Mouse (Mus musculus): ENCODE measurements at regions not wholly inside any gene's neighbourhood (a gene's known extent, or its start where the extent isn't known, plus 50 kb on each side); places are given as distances from the start of the nearest gene placed in this dataset.
A peak's percentile ranks its signal among the peaks of the same experiment; 100 is the strongest.
"Not testable (repeated sequence)": the region's sequence is repeated elsewhere in the genome, so short reads cannot be mapped to it uniquely, and the experiment has no call there.

- DNase-seq (ENCODE audit: low read depth, low spot score), result peak; percentile 16
Measured at GRCm38 (mm10) chr7:60492028-60492995, 352.3 kb upstream of the Snrpn start.

DNA sequence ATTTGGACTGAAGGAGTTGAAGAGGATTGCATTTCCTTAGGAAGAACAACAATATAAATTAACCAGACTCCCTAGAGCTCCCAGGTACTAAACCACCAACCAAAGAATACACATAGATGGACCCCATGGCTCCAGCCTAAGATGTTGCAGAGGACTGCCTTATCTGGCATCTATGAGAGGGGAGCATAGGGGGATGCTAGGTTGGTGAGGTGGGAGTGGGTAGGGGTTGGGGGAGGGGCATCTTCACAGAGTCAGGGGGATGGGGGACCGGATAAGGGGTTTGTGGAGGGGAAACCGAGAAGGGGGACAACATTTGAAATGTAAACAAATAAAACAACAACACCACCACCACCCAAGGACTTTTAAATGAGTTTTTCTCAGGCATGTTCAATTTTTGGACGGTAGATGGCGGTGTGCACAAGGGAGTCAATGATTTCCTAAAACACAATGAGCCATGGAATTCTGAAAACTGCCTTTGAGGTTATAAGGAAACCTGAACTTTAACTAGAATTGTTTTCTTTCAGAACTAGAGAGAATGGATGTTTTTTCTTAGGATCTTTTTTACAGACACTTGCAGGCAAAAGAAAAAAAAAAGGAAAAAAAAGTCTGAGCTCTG, 347.9 kb upstream of the Snrpn start:
- not testable (repeated sequence) for DNase-seq (ENCODE audit: low read depth, low spot score)

DNA sequence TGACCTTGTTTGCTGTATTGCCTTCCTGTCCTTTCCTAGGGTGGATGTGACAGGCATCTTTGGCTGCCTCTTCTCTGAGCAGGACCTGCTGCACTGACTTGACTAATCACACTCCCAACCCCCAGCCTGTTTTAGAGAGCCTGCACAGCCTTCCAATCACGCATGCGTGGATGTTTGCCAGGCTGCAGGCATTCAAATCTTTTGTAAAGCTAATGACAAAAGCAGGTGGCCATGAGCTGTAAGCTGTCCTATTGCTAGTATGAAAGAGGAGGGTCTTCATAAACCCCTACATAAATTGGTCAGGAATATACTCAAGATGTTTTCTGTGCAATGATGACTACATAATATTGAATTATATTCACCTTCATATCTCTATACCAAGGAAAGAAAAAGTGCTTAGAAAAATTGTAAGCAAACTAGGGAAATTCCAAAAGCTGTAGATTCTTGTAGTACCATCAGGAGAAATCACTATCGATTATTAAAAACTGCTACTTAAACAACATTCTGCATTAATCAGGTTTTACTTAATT, 310.1 kb upstream of the Snrpn start:
- DNase-seq (ENCODE audit: low read depth, low spot score), result not testable (repeated sequence)

DNA sequence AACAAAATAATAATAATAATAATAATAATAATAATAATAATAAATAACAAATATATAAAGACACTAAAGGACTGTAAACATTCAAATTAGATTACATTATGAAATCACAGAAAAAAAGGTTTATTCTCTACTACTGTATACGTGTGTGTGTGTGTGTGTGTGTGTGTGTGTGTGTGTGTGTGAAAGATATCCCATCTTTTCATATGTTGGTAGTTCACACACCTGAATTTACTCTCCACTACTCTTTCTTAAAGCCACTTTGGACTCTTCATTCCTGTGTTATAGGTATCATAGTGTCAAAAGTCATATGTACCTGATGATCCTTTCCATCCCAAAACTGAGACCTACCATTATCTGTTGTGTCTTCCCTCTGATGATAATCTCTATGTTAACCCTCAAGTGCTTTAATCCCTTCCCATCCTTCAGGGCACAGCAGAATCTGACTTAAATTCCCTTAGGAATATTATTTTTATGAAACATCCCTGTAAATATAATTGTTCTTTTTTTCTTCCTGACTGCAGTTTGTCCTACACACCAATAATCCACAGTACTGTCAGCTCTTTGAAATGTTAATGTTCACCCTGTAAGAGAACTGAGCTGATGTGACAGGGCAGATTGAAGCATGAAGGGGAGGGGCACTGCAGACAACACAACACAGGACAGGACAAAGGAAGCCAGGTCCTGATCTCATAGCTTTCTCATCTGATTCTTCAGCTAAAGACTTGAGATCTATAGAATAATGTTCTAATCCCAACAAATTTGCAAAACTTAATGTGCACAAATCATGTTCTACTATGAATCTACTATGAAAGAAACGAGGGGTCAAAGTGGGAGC, 309.4 kb upstream of the Snrpn start:
- DNase-seq (ENCODE audit: low read depth, low spot score), result not testable (repeated sequence)

DNA sequence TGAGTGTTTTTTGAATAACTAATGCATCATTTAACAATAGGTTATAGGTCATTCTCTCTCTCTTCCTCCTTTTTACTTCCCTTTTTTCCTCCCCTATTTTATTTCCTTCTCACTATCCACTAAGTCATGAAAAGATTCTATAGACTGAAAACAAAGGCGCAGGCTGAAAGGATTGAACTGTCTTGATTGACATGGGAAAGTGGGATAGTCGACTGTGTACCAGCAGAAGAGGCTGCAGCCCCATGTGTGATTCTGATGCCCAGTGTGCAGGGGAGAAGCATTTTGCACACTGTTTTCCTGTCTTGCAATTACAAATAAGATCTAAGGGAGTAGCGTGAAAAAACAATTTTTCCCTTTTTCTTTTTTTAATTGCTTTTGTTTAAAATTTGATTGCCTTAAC, 298.8 kb upstream of the Snrpn start:
- no peak for DNase-seq (ENCODE audit: low read depth, low spot score)

DNA sequence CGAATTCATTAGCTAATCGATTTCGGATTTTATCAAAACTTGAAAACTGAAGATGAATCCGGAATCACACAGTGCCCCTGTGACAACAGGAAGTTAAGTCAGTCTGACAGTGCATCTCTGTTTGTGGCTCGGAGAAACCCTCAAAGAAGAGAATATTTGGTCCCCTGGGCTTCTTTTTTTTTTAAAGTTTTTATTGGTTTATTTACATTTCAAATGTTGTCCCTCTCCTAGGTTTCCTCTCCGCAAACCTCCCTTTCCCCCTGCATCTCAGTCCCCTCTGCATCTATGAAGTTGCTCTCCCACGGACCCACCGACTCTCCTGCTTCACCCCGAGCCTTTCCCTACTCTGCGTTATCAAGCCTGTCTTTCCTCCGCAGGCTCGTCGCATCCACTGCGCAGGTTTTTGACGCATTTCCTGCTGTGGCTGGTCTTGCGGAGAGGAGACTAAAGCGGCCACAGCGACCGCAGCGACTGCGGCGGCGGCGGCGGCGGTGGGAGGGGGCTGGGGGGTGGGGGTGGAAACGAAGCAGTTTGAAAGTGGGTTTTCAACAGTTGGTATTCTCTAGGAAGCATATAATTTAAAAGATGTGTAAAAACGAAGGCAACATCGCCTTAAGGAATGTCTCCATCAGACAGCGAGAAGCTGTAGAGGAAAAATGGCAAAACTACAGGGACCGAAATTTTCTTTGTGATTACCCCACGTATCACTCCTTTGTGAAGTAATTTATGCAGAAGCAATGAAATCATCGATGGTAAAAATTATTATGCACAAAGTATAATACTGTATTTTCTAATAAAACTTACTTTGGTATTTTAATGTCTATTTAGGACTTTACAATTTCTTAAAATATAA, 251.2 kb upstream of the Snrpn start:
- peak; percentile 69 for DNase-seq (ENCODE audit: low read depth, low spot score)

- DNase-seq (ENCODE audit: low read depth, low spot score), result not testable (repeated sequence)
Measured at GRCm38 (mm10) chr7:60386957-60387356, 246.9 kb upstream of the Snrpn start.

DNA sequence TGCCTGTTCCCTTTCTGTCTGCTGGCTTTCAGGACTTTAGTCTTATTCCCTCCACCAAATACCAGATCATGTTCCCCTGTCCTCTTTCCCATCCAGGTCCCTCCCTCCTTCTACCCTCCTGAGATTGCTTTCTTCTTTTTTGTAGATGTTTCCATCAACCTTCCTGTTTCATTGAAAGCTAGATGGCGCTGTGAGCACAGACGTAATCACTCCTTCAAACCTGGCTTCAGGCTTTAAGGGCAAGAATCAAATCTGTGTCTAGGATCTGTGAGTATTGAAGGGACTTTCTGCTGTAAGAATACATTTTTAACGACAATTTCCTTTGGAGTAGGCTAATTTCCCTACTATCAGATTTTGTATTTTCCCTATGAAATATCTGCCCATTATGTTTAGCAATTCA, 234.0 kb upstream of the Snrpn start:
- not testable (repeated sequence) for DNase-seq (ENCODE audit: low read depth, low spot score)

- DNase-seq (ENCODE audit: low read depth, low spot score), result not testable (repeated sequence)
Measured at GRCm38 (mm10) chr7:60352206-60352605, 212.2 kb upstream of the Snrpn start.
